Mouse (Mus musculus) heart, adult 18-20 months (tissue): ENCODE results near the gene Naa38. TPM values are rescaled to one million over a fixed set of nuclear protein-coding genes. Genes with fewer than 3 reads are reported as not detected.
A peak's percentile ranks its signal among the peaks of the same experiment; 100 is the strongest.

ENCODE experiments used
- DNase-seq, 2 experiments: peaks; one replicate each; pipeline ENCODE4 v3.0.0; 2021 to 2022; ENCODE audit warnings: mixed read lengths in 1 of 2
- total RNA-seq, 2 experiments: library from RNA; stranded (reverse); gene quantifications; 2 replicates each; pipeline ENCODE4 v1.2.3; 2021

Gene Naa38
- total RNA-seq, 2 experiments from 2014 or later, result 112 to 118 TPM

GRCm38 (mm10) chr11:69373223-69373965 lies 21.9 kb upstream of the Naa38 start:
- DNase-seq, result no peak

GRCm38 (mm10) chr11:69375646-69376045 lies 19.6 kb upstream of the Naa38 start:
- DNase-seq, result no peak

- no peak for DNase-seq
Observed at GRCm38 (mm10) chr11:69377766-69378165, 17.5 kb upstream of the Naa38 start.

- no peak for DNase-seq
Observed at GRCm38 (mm10) chr11:69379600-69379999, 15.7 kb upstream of the Naa38 start.

GRCm38 (mm10) chr11:69381356-69381755 lies 13.9 kb upstream of the Naa38 start:
- DNase-seq, result no peak

DNA sequence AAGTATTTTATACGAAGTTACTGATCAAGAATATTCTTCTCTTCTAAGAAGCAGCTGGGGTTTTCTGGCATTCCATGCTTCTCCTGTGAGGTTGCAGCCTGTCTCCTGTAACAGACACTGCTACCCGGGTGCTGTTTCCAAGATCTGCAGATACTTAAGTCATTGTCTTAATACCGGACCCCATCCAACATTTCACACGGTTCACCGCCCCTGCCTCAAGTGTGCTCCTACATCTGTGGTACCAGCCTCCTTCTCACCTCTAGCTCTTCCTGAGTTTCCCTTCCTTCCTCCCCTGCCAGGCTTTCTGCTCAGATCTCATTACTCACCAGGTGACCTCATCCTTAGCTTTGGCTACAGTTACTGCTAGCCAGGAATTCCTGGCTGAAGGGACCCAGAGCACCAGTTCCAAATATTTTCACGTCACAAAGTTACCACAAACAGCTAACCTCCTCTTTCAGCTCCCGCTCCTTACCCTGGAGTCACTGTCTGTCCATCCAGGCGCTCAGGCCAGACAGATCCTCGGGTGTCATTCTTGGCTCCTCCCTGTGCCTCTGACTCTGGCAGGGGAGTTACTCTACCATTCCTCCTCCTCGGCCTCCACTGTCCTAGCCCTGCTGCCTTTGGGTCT lies 12.7 kb upstream of the Naa38 start:
- no peak for DNase-seq

DNA sequence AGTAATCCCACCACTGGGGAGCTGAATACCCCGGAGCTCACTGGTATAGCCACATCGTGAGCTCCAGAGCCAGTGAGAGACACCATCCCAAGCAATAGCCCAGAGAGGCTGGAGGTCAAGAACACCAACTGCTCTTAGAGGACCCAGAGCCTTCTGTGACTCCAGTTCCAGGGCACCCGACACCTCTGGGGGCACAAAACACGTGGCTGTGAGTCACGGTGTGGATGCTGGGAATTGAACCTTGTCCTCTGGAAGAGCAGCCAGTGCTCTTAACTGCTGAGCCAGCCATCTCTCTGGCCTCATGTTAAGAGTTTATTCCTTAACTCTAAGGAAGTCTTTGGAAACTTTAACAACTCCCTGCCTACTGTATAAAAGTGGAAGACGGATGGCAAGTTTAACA lies 10.3 kb upstream of the Naa38 start:
- no peak for DNase-seq

GRCm38 (mm10) chr11:69386758-69387157 lies 8.5 kb upstream of the Naa38 start:
- DNase-seq, result no peak

GRCm38 (mm10) chr11:69388680-69389079 lies 6.6 kb upstream of the Naa38 start:
- DNase-seq, result no peak

DNA sequence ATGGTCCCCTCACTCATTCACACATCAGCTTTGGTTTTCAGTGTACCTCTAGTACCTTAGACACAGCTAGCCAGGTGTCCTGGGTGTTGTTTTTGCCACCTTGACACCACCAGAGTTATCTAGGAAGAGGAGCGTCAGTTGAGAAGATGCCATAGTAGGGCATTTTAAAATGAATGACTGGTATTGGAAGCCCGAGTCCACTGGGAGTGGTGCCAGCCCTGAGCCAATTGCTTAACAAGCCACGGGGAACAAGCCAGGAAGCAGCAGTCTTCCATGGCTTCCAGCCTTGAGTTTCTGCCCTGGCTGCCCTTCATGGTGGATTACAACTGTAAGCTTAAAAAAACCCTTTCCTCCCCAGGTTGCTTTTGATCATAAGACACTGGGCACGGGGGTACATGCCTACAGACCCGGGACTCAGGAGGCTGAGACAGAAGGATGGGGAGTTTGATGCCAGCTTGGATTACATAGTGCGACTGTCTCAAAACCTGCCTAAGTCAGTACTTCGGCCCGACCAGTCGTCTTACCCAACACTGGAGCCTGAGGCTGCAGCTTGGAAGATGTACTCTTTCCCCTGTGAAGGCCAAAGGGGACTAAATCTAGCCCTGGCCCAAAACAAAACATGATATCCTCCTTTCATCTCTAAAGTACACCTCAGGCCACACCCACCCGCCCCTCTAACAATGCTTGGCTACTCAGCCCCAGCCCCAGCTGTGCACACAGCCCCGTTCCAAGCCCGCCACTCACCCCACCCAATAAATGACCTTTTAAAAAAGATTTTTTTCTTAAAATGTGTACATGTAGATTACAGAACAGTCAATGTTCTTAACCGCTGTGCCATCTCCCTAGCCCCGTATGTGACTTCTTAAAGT lies 5.5 kb upstream of the Naa38 start:
- peak; percentile 42 to 49 for DNase-seq

- DNase-seq, result peak; percentile 68 to 87
Observed at GRCm38 (mm10) chr11:69390400-69391034, 4.8 kb upstream of the Naa38 start.

GRCm38 (mm10) chr11:69394591-69395167 lies 608 bp upstream of the Naa38 start:
- DNase-seq, result peak in 1 of 2 experiments; percentile 45

GRCm38 (mm10) chr11:69395634-69396373 lies 517 bp downstream of the Naa38 start:
- peak; percentile 98 to 99 for DNase-seq

DNA sequence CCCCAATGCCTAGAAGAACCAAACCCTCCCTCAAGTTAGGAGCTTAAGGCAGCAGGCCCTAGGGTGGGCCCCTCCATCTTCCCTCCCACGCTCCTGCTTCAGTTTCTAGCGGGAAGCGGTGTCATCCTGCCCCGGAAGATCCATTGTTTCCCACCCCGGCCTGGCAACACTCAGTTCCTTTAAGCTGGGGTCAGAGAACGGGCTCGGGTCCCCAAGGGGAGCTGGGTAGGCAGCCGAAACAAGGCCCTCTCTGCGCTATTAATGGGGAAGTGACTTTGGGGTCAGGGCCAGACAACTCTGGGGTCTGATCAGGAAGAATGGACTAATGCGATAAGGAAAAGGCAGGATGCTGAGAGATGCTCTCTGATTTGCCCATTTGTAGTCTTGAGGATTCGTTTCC lies 1.5 kb downstream of the Naa38 start:
- peak; percentile 70 to 91 for DNase-seq

DNA sequence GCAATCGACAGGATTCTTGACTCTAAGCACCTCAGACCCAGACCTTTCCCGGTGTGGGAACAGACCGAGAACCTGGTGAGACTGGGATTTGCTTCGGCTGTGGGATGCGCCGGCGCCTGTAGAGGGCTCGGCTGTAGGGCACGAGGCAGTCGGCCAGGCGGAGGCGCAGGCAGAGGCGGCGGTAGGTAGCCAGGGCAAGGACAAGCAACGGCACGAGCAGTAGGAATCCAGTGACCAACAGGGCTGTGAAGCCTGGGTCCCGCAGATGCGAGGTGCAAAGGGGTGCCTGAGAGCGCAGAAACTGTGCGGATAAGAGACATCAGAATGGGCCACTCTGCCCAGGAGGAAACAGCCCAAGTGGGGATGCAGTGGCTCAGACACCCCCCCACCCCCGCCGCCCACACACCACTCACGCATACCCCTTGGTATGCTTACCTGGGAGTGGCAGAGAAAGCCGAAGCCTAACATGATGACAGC lies 2.3 kb downstream of the Naa38 start:
- peak in 1 of 2 experiments; percentile 33 for DNase-seq

DNA sequence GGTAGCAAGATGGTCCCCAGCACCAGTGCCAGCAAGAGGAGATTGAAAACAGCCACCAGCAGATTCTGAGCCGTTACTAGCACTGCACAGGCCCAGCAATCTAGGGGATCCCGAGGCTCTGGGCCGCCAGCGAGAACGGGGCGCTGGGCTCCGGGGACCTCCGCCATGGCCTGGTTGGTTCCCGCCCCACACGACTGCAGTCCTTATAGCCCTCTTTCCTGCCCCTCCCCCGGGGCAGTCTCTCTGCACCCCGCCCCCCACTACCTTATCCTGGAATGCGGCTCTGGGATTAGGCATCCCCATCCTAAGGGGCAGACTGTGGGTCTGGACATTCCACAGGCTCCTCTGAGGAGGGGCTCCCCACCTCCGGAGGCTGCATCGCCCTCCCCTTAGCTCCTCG lies 2.8 kb downstream of the Naa38 start, which contains the start of gene Tmem88:
Gene Tmem88 (minus strand): TSS at position 176 of the 400 bp plus-strand sequence.
- DNase-seq, result peak; percentile 64 to 74

DNA sequence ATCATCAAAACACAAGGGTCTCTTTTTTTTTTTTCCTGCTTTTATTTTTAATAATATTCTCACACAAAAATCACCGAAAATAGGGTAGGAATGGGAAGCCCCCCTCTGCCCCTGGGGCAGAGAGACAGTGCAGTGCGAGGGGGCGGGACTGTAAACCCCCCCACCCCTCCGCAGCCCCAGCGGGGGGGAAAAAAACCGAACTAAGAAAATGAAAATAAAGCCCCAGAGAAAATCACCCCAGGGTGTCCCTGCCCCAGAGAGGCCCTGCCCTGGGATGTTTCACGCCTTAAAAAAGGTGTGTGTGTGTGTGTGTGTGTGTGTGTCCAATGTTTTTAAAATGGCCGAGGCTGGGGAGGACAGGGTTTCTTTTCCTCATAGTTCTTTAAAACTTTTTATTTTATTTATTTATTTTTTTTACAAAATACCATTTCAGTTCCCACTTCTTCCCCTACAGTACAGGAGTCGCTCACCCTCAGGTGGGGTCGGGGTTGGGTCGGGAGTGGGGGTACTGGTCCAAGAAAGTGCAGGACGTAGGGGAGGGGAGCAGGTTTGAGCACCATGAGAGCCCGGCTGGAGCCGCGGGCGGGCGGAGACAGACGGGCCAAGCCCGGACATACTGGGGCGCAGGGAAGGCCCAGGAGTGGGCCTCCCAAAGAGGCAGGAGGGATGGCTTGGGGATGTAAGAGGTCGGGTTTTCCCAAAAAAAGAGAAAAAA lies 3.4 kb downstream of the Naa38 start:
- peak in 1 of 2 experiments; percentile 22 for DNase-seq

- no peak for DNase-seq
Observed at GRCm38 (mm10) chr11:69399201-69400082, 4.2 kb downstream of the Naa38 start.
